Mouse (Mus musculus) MN1 (cell line): ENCODE data around the gene Pglyrp2.

ENCODE experiments used
- DNase-seq: peaks from one replicate; pipeline ENCODE4 v3.0.0-alpha.2; 2016; ENCODE audit warnings: low spot score

Gene Pglyrp2

GRCm38 (mm10) chr17:32402011-32402778 is 21.8 kb downstream of the Pglyrp2 start:
- DNase-seq: no peak

- DNase-seq: no peak
Observed at GRCm38 (mm10) chr17:32396266-32396665, 27.7 kb downstream of the Pglyrp2 start.

DNA sequence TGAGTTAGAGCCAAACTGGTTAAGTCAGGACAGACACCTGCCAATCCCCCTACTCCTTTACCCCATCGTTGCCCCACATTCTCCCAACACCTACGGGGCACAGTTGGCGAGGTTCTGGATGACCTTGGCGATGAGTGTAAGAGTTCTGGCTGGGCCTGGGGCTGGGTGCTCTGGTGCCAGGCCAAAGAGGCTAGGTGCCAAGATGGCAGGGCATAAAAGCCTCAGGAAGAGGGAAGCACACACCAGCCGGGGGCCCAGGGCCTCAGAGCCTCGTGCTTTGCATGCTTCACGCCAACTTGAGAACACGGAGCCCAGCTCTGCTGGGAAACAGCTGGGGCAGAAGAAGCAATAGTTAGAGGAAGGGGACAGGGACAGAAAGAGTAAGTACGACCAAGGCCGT is 30.0 kb downstream of the Pglyrp2 start:
- no peak for DNase-seq

DNA sequence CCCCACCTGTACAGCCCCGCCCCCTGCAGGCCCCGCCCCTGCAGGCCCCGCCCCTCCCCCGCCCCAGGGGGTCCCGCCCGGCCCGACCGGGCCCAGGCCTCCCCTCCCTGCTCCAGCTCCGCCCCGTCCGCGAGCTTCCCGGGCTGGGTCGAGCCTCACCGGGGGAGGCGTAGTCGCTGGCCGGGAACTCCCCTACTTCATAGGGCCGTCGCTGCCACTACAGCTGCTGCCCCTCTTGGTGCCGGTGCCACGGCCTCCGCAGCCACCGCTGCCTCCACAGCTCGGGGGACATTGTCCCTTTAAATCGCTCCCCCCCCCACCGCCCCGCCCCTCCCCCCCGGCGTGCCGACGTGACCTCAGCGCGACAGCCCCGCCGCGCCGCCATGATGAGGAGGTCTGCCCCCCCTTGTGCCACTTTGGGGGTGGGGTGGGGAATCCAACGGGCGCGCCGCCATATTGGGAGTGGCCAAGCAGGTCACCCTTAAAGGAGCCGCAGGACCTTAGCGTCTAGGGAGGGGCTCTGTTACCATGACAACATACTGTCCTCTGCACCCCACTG is 34.8 kb downstream of the Pglyrp2 start, which contains the start of gene Wiz:
Gene Wiz, minus strand, starts transcription at position 339 of the 559 bp plus-strand sequence.
- DNase-seq: peak; percentile 92

GRCm38 (mm10) chr17:32388370-32389100 is 35.4 kb downstream of the Pglyrp2 start:
- peak; percentile 53 for DNase-seq

GRCm38 (mm10) chr17:32387986-32388369 is 36.0 kb downstream of the Pglyrp2 start:
- DNase-seq: no peak

DNA sequence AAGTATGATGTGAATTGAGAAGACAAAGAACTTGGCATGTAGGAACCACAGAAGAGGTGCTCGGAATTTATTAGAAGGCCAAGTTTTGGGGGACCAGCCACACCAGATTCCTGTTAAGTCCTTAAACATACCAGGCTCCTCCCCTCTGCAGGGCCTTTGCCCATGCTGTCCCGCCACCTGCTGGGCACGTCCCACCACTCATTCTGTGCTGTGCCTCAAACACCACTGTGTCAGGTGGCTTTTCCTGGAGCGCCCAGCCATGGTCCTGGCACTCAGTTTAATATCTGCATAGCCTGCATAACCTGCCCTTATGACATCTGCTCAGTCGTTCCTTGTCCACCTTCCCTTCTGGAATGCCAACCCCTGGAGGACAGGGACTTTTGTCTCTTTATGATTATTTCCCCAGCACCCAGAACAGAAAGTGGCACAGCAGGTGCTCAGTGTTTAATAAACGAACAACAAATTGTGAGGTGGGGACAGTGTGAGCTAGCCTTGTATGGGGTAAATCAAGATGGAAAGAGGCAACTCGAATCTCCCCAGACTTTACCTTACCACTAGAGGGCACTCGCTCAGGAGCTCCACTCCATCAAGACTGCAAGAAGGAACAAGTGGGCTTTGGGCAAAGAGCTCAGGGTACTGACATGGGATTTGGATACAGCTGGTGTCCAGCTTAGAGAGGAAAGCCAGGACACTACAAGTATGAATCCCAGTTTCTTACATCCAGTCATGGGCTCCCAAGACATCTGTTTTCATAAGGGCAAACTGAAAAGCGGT is 37.1 kb downstream of the Pglyrp2 start:
- DNase-seq: peak; percentile 54

DNA sequence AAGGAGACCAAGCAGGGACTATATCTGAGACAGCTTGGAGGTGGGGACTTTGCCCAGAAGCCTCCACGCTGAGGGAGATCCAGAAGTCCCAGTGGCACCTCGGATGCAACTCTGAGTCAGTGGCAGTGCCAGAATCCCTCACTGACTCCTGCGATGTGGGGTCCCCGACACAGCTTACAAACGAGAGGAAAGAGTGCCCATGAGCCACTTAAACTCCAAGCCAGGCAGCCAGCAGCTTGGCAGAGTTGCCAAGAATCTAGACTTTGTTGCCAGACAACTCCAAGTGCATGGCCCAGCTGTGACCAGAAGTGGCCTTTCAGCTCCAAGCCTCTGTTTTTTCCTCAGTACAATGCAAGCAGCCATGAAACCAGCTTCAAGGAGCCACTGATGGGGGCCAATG is 40.3 kb downstream of the Pglyrp2 start:
- no peak for DNase-seq

GRCm38 (mm10) chr17:32382576-32382975 is 41.4 kb downstream of the Pglyrp2 start:
- DNase-seq: no peak

- DNase-seq: no peak
Observed at GRCm38 (mm10) chr17:32378786-32379185, 45.2 kb downstream of the Pglyrp2 start.

- no peak for DNase-seq
Observed at GRCm38 (mm10) chr17:32377137-32377536, 46.8 kb downstream of the Pglyrp2 start.

DNA sequence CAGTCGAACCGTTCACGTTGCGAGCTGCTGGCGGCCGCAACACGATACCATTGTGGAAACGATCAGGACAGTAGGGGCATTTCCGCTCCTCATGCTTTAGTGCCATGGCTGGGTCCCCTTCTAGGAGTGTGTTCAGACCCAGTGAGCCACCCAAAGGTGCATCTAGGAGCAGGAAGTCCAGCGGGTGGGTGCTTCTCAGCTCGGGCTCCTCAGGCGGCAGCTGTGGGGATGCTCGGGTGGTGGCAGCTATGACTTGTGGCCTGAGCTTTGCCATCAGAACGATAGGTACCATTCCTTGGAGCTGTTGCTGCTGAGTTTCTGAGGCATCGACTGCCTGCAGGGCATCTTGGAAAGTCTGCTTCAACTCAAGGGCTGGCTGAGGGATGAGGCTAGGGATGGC is 47.5 kb downstream of the Pglyrp2 start:
- no peak for DNase-seq

DNA sequence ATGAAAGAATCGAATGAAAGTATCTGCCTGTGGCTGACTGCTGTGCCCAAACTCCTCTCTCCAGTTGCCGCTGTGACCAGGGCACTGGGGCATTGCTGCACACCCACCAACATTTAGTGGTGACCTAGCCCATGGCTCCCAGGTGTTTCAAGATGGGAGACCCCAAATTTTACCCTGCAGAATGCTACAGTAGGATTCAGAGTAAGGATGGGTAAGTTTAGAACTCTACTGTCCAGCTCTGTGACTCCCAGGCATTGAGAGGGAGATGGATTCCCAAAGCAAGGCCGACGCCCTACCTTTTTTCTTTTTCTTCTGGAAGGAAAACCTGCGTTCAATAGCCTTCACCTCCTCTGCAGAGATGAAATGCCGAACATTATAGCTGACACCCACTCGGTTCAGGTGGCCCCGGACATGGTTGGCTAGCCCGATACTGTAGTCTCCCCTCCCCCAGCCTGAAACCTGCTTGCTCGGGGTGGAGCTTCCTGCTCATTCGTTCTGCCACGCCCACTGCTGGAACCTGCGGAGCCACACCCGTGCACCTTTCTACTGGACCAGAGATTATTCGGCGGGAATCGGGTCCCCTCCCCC is 54.9 kb downstream of the Pglyrp2 start:
- no peak for DNase-seq

- no peak for DNase-seq
Observed at GRCm38 (mm10) chr17:32367706-32368105, 56.3 kb downstream of the Pglyrp2 start.

DNA sequence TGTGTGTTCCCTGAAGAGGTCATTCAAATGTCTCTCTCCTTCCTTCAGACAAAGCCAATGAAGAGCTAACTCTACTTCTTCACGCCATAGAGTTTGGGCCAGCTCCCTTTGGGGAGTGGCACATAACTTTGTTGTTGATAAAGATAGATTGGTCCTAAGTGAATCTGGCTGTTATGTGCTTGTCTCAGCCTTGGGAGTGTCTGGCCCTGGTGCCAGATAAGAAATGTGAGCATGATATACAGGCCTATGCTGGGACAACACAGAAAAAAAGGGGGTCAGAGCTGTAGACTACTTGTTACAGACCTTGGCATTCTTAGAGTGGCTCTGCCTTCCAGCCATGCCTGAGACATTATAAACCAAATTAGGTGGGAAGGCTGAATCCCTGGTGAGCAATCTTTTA is 58.7 kb downstream of the Pglyrp2 start:
- DNase-seq: no peak

GRCm38 (mm10) chr17:32364850-32365249 is 59.1 kb downstream of the Pglyrp2 start:
- DNase-seq: no peak

DNA sequence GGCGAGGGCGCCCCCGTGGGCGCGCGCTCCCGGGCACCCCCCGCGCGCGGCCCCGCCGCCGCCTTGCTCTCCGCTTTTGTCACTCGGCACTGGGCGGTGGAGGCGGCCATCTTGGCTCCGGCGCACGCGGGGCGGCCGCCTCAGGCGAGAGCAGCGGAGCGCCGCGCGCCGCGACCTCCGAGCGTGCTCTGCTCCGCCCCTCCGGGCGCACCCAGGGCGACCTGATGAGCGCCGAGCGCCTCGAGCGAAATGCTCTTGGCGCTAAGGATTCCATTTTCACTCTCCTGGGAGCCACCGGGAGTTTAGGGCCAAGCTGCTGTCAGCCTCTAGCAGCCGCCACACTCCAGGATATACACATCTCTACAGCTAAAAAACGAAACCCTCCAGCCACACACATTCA is 59.6 kb downstream of the Pglyrp2 start:
- DNase-seq: peak; percentile 96

- DNase-seq: peak; percentile 31
Observed at GRCm38 (mm10) chr17:32363821-32364301, 60.1 kb downstream of the Pglyrp2 start.

GRCm38 (mm10) chr17:32362686-32363085 is 61.3 kb downstream of the Pglyrp2 start:
- no peak for DNase-seq
